Mouse (Mus musculus) liver, embryonic 14.5 days (tissue): ENCODE results near the gene Prpsap2. TPM values are rescaled to one million over a fixed set of nuclear protein-coding genes. Genes with fewer than 3 reads are reported as not detected.
A peak's percentile ranks its signal among the peaks of the same experiment; 100 is the strongest.

ENCODE experiments used
- ATAC-seq: fragments of 200-750 bp; cut with Nextera tagmentation; 2 replicates; pipeline ENCODE4 v1.8.0; 2017; ENCODE audit warnings: moderate number of reproducible peaks, mild to moderate bottlenecking, moderate library complexity; ENCODE audit not compliant: insufficient read depth
- DNase-seq, 3 experiments: peaks; one replicate each; pipeline ENCODE4 v3.0.0-alpha.2; 2012 to 2013; ENCODE audit warnings: low read depth in 3 of 3, low spot score in 3 of 3
- H3K27ac ChIP-seq: fragments of 300-500 bp; sonication (generic); 2 replicates; pipeline ENCODE4 v1.5.1; 2014; ENCODE audit warnings: moderate library complexity, mild to moderate bottlenecking, control low read depth, inconsistent platforms
- H3K27me3 ChIP-seq: fragments of 300-500 bp; sonication (generic); 2 replicates; pipeline ENCODE4 v1.6.1; 2014; ENCODE audit warnings: mild to moderate bottlenecking, low read length, moderate library complexity; ENCODE audit not compliant: control insufficient read depth, insufficient read depth
- H3K36me3 ChIP-seq: fragments of 300-500 bp; sonication (generic); replicated peaks from 2 replicates; pipeline ENCODE4 v1.6.1; 2014; ENCODE audit warnings: low read depth; ENCODE audit not compliant: control insufficient read depth, insufficient read depth
- H3K4me1 ChIP-seq, 2 experiments: fragments of 200-500 bp in 1 of 2; fragments of 300-500 bp in 1 of 2; sonication (generic) in 1 of 2; replicated peaks; 2 replicates each; pipeline ENCODE4 v1.6.1; 2012 to 2014; ENCODE audit warnings: antibody characterized with exemption in 1 of 2, inconsistent platforms in 1 of 2, low read length in 1 of 2; ENCODE audit not compliant: control insufficient read depth in 2 of 2, insufficient read depth in 2 of 2
- H3K4me2 ChIP-seq: fragments of 300-500 bp; sonication (generic); 2 replicates; pipeline ENCODE4 v1.6.1; 2014; ENCODE audit warnings: low read depth, mild to moderate bottlenecking, control low read depth, moderate library complexity
- H3K4me3 ChIP-seq, 2 experiments: fragments of 200-500 bp in 1 of 2; fragments of 300-500 bp in 1 of 2; sonication (generic) in 1 of 2; 2 replicates each; pipeline ENCODE4 v1.5.1; 2012 to 2014; ENCODE audit warnings: low read depth in 2 of 2, low read length in 2 of 2, mild to moderate bottlenecking in 2 of 2, control low read depth in 1 of 2, inconsistent platforms in 1 of 2, moderate library complexity in 1 of 2; ENCODE audit not compliant: insufficient read depth in 1 of 2
- H3K9ac ChIP-seq: fragments of 300-500 bp; sonication (generic); replicated peaks from 2 replicates; pipeline ENCODE4 v1.6.1; 2014; ENCODE audit warnings: mild to moderate bottlenecking, control low read depth, moderate library complexity
- H3K9me3 ChIP-seq: fragments of 300-500 bp; sonication (generic); 2 replicates; pipeline ENCODE4 v1.6.1; 2016; ENCODE audit warnings: low read length, mixed read lengths; ENCODE audit not compliant: control insufficient read depth
- CTCF ChIP-seq: IDR thresholded peaks from 2 replicates; pipeline ENCODE4 v1.5.1; 2016; ENCODE audit warnings: antibody characterized with exemption, low read depth, control low read depth
- EP300 ChIP-seq: IDR thresholded peaks from 2 replicates; pipeline ENCODE4 v1.6.1; 2016; ENCODE audit warnings: antibody characterized with exemption, low read depth
- WGBS: fragments of 180-500 bp; shearing (Covaris S2); extraction: QIAGEN DNeasy Blood & Tissue Kit; methylation state at CpG from one replicate; pipeline ENCODE4 v1.1.7; 2014; ENCODE audit not compliant: insufficient replicate concordance; 5-methylcytosine and 5-hydroxymethylcytosine counted together
- polyA plus RNA-seq, 2 experiments: library from polyadenylated mRNA; depleted of rRNA in 1 of 2; stranded (reverse) in 1 of 2; unstranded in 1 of 2; fragments of >200 nt; fragmentation: Nextera tagmentation in 1 of 2; extraction: Ambion mirVana in 1 of 2; gene quantifications; 2 replicates each; pipeline versions ENCODE4 v1.2.1 to v1.2.3; 2012 to 2014

Gene Prpsap2
- polyA plus RNA-seq, 2 experiments, result 6.1 to 6.9 TPM

DNA sequence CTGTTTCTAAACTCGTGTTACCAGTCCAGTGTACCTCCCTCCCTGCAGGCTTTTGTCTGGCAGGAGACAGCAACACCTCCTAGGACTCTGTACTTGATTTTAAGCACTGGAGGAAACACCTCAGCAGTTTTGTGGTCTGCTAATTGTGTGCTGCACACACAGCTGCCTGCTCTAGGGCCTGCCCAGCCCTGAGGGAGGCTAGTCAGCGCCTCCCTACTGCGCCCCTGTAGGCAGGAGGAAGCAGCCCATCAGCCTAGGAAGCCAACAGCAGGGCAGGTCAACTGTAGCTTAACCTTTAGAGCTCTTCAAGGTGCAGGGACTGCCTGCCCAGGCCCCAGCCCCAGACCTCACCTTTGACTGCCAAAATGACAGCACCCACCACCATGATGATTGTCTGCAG is 53.0 kb downstream of the Prpsap2 start:
- WGBS, result 49% methylated on average over 3 of the region's 3 CpGs
- Histone ChIP-seq H3K4me3 (no peak overlapping the region), H3K36me3 (no peaks in the 10 kb centered on the region; the same call in 1 of the 2 replicates), H3K27me3 (no peaks in the 10 kb centered on the region), H3K9me3 (no peaks in the 10 kb centered on the region), H3K4me2 (no peak overlapping the region), H3K27ac (no peak overlapping the region), H3K9ac (no peak overlapping the region), H3K4me1 (no peaks in the 10 kb centered on the region)
- no peak for TF ChIP-seq EP300
- TF ChIP-seq CTCF, result peak; percentile 35
- ATAC-seq (no peak), DNase-seq (no peak)

DNA sequence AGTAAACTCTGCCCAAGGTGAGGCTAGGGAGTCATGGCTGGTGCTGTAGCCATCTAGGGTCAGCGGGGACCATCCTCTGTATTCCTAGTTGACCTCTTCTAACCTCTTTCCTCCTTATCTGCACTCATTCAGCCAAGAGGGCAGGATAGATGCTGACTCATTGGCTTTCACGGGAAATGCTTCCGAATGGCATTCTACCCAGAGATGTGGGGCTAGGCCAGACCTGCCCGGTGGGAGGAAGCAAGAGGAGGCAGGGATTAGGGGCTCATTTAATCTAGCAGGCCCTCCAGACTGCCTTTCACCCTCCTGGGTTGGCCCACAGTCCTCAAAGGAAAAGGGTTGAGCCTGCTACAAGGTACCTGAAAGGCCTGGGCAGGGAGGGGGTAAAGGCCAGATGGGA is 55.7 kb downstream of the Prpsap2 start:
- TF ChIP-seq EP300 (no peak), CTCF (no peak)
- WGBS, result 32% methylated on average over 4 of the region's 4 CpGs
- no peak for ATAC-seq

GRCm38 (mm10) chr11:61705581-61705980 is 56.3 kb downstream of the Prpsap2 start:
- DNase-seq, result no peak
- 79% methylated on average over 2 of the region's 2 CpGs for WGBS
- Histone ChIP-seq H3K4me3 (no peak overlapping the region), H3K36me3 (peaks cover 9% of the 10 kb centered on the region), H3K4me1 (no peaks in the 10 kb centered on the region), H3K4me2 (no peak overlapping the region), H3K27me3 (no peaks in the 10 kb centered on the region), H3K9me3 (no peaks in the 10 kb centered on the region), H3K9ac (no peak overlapping the region), H3K27ac (no peak overlapping the region)
- TF ChIP-seq EP300 (no peak), CTCF (no peak)
- no peak for ATAC-seq

More for the DNA sequence above, 55.7 kb downstream of the Prpsap2 start:
- Histone ChIP-seq H3K4me2 (no peak overlapping the region), H3K9ac (no peak overlapping the region), H3K27me3 (no peaks in the 10 kb centered on the region), H3K9me3 (no peaks in the 10 kb centered on the region), H3K4me3 (no peak overlapping the region), H3K27ac (no peak overlapping the region), H3K4me1 (no peaks in the 10 kb centered on the region), H3K36me3 (peaks cover 9% of the 10 kb centered on the region)
- DNase-seq, result no peak

GRCm38 (mm10) chr11:61702494-61702893 is 59.4 kb downstream of the Prpsap2 start:
- 89% methylated on average over 5 of the region's 5 CpGs for WGBS
- ATAC-seq, result no peak
- no peaks in the 10 kb centered on the region for H3K27me3 ChIP-seq
- H3K4me3 ChIP-seq, result no peak overlapping the region
- no peak overlapping the region for H3K9ac ChIP-seq
- TF ChIP-seq EP300, result no peak
- TF ChIP-seq CTCF, result no peak
- no peak overlapping the region for H3K4me2 ChIP-seq
- no peaks in the 10 kb centered on the region for H3K4me1 ChIP-seq
- H3K9me3 ChIP-seq, result no peaks in the 10 kb centered on the region
- no peak overlapping the region for H3K27ac ChIP-seq
- peaks cover 15% of the 10 kb centered on the region for H3K36me3 ChIP-seq
- no peak for DNase-seq

- H3K36me3 ChIP-seq, result peaks cover 15% of the 10 kb centered on the region
- H3K4me2 ChIP-seq, result no peak overlapping the region
- no peak for TF ChIP-seq EP300
- TF ChIP-seq CTCF, result no peak
- no peaks in the 10 kb centered on the region for H3K9me3 ChIP-seq
- DNase-seq, result no peak
- H3K27ac ChIP-seq, result no peak overlapping the region
- WGBS, result 71% methylated on average over 5 of the region's 5 CpGs
- ATAC-seq, result no peak
- H3K4me3 ChIP-seq, result no peak overlapping the region
- H3K27me3 ChIP-seq, result no peaks in the 10 kb centered on the region
- no peak overlapping the region for H3K9ac ChIP-seq
- H3K4me1 ChIP-seq, result no peaks in the 10 kb centered on the region
Measured at GRCm38 (mm10) chr11:61701696-61702095, 60.2 kb downstream of the Prpsap2 start.
